Mouse (Mus musculus) ES-E14 (cell line): Measurements from ENCODE around the gene Ccnd1.

Source experiments
- CHD2 ChIP-seq: IDR thresholded peaks from 2 replicates; pipeline ENCODE4 v1.6.1; 2014; ENCODE audit warnings: mild to moderate bottlenecking, low read depth, low read length, inconsistent platforms
- HCFC1 ChIP-seq: IDR thresholded peaks from 2 replicates; pipeline ENCODE4 v1.6.1; 2012; ENCODE audit warnings: low read length, inconsistent platforms, borderline replicate concordance; ENCODE audit not compliant: insufficient read depth
- MAFK ChIP-seq: IDR thresholded peaks from 2 replicates; pipeline ENCODE4 v1.6.1; 2014; ENCODE audit warnings: mild to moderate bottlenecking, low read depth, low read length, inconsistent platforms; ENCODE audit not compliant: insufficient read depth
- ZNF384 ChIP-seq: IDR thresholded peaks from 2 replicates; pipeline ENCODE4 v1.6.1; 2012; ENCODE audit warnings: low read depth, low read length, inconsistent platforms

DNA sequence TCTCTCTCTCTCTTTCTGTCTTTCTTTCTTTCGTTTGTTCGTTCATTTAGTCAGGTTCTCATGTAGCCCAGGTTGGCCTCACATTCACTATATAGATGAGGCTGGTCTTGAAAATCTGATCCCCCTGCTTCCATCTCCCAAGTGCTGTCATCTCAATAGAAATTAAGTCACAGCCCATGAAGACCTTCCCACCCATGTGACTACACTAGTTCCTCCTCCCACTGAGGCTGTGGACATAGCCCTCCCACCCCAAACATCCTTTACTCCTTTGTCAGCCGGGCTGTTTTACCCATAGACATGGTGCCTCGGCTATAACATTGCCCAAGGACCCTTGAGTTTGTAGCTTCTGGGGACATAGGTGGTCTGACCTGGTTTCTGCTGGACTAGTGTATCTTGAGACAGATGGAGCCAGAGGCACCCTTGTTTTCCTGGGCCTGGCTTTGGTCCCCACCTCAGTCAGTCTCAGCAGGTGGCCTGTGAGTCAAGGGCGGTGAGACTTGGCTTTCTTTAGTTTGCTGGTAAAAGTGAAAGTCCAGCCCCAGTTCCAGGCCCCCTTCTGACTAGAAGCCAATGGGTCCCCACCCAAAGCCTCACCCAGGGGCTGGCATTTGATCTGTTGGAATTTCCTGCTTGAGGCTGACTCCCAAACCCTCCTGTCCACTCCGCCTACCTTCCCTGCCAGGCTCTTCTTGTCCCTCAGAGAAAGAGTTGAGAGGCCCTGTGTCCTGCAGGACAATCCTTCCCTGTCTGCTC, 42.8 kb upstream of the Ccnd1 start:
- TF ChIP-seq CHD2: no peak
- no peak for TF ChIP-seq MAFK
- no peak for TF ChIP-seq HCFC1
- TF ChIP-seq ZNF384: no peak
